Mouse (Mus musculus) layer of hippocampus, postnatal 36 days (tissue): ENCODE data around the gene Kif21b. TPM values are rescaled to one million over a fixed set of nuclear protein-coding genes. Genes with fewer than 3 reads are reported as not detected.

ENCODE experiments used
- DNase-seq, 2 experiments: peaks; one replicate each; pipeline ENCODE4 v3.0.0; 2022
- total RNA-seq, 2 experiments: library from RNA; stranded (reverse); gene quantifications; 2 replicates each; pipeline ENCODE4 v1.2.3; 2021

The Kif21b gene
- total RNA-seq, 2 experiments from 2014 or later = 34.5 to 36.2 TPM

- no peak for DNase-seq
Measured at GRCm38 (mm10) chr1:136159830-136160229, 28.6 kb downstream of the Kif21b start.

GRCm38 (mm10) chr1:136160297-136160696 is 29.1 kb downstream of the Kif21b start:
- no peak for DNase-seq

- DNase-seq = no peak
Measured at GRCm38 (mm10) chr1:136160930-136161329, 29.7 kb downstream of the Kif21b start.

GRCm38 (mm10) chr1:136161333-136161921 is 30.2 kb downstream of the Kif21b start:
- no peak for DNase-seq

- no peak for DNase-seq
Measured at GRCm38 (mm10) chr1:136165436-136165835, 34.2 kb downstream of the Kif21b start.

GRCm38 (mm10) chr1:136167657-136168056 is 36.5 kb downstream of the Kif21b start:
- peak; percentile 41 to 50 for DNase-seq

GRCm38 (mm10) chr1:136170109-136170508 is 38.9 kb downstream of the Kif21b start:
- DNase-seq = peak; percentile 51 to 68

- DNase-seq = no peak
Measured at GRCm38 (mm10) chr1:136172696-136173095, 41.5 kb downstream of the Kif21b start.

- no peak for DNase-seq
Measured at GRCm38 (mm10) chr1:136174101-136174606, 43.0 kb downstream of the Kif21b start.

GRCm38 (mm10) chr1:136175183-136175582 is 44.0 kb downstream of the Kif21b start:
- no peak for DNase-seq

- DNase-seq = no peak
Measured at GRCm38 (mm10) chr1:136177085-136177484, 45.9 kb downstream of the Kif21b start.

- no peak for DNase-seq
Measured at GRCm38 (mm10) chr1:136178741-136179140, 47.6 kb downstream of the Kif21b start.

GRCm38 (mm10) chr1:136179511-136180001 is 48.4 kb downstream of the Kif21b start:
- no peak for DNase-seq

GRCm38 (mm10) chr1:136190033-136190432 is 58.8 kb downstream of the Kif21b start:
- no peak for DNase-seq

GRCm38 (mm10) chr1:136212803-136213202 is 81.6 kb downstream of the Kif21b start, which contains the start of gene Mroh3:
Gene Mroh3 (minus strand): TSS chr1:136212828.
- DNase-seq = peak in 1 of 2 experiments; percentile 33

- DNase-seq = no peak
Measured at GRCm38 (mm10) chr1:136214304-136214703, 83.1 kb downstream of the Kif21b start.

GRCm38 (mm10) chr1:136220037-136220871 is 89.1 kb downstream of the Kif21b start:
- no peak for DNase-seq

- no peak for DNase-seq
Measured at GRCm38 (mm10) chr1:136222386-136222785, 91.2 kb downstream of the Kif21b start.

- no peak for DNase-seq
Measured at GRCm38 (mm10) chr1:136223758-136224342, 92.7 kb downstream of the Kif21b start.

GRCm38 (mm10) chr1:136225846-136226245 is 94.7 kb downstream of the Kif21b start:
- DNase-seq = no peak

- no peak for DNase-seq
Measured at GRCm38 (mm10) chr1:136226626-136227025, 95.4 kb downstream of the Kif21b start.
